Mouse (Mus musculus): ENCODE measurements around the gene Rarres1. TPM values are rescaled to one million over a fixed set of nuclear protein-coding genes. Genes with fewer than 3 reads are reported as not detected.

Rarres1 gene
- polyA plus RNA-seq, 1 experiment, result 0.03 TPM

DNA sequence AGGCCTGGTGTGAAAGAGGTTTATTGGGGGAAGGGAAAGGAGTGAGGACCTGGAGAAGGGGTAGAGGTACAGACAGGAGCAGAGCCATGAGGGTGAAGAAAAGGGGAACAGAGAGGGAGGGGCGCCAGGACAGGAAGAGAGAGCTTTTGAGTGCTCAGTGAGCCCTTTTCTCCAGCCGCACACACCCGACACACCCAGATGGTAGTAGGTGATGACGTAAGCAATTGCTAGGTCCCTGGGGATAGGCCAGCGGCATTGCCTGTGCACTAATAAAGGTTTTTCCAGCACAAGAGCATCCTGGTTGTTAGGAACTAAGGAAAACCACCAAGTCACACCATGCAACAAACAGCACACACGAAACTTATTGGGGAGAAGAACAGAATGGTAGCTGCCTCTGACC is 9.4 kb upstream of the Rarres1 start:
- H3K36me3 ChIP-seq (ENCODE audit: control insufficient read depth), result no peaks in the 10 kb centered on the region
- no peaks in the 10 kb centered on the region for H3K9me3 ChIP-seq (ENCODE audit: control insufficient read depth, low read length)
- no peaks in the 10 kb centered on the region for H3K27me3 ChIP-seq (ENCODE audit: control insufficient read depth)
- H3K4me1 ChIP-seq (ENCODE audit: control insufficient read depth), result peaks cover 1% of the 10 kb centered on the region; the same call in 1 of the 2 replicates
- TF ChIP-seq GATA1 (IDR thresholded peaks at IDR 0.05; ENCODE audit: low read length), result no peak
- no peak for TF ChIP-seq TAL1 (IDR thresholded peaks at IDR 0.05; ENCODE audit: low read length)
- H3K4me3 ChIP-seq (replicated peaks), result no peak overlapping the region

DNA sequence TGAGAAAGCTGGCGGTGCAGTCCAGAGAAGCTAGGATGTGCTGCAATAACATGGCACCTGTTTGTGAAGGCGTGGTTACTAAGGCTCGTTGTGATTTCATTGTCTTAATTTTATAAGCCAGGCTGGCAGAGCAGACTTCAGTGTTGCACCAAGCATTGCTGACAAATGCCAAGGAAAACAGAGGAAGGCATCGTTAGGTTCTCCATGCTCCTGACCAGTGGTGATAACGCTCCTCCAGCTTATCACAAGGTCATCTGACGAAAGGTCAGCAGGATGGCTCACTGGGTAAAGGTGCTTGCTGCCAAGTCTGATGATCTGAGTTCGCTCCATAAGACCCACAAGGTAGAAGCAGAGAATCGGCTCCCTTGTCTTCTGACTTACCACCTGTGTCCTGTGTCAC is 7.4 kb upstream of the Rarres1 start:
- H3K4me3 ChIP-seq (replicated peaks), result no peak overlapping the region
- H3K36me3 ChIP-seq (ENCODE audit: control insufficient read depth), result no peaks in the 10 kb centered on the region
- TF ChIP-seq GATA1 (IDR thresholded peaks at IDR 0.05; ENCODE audit: low read length), result no peak
- no peak for TF ChIP-seq TAL1 (IDR thresholded peaks at IDR 0.05; ENCODE audit: low read length)
- H3K9me3 ChIP-seq (ENCODE audit: control insufficient read depth, low read length), result no peaks in the 10 kb centered on the region
- H3K27me3 ChIP-seq (ENCODE audit: control insufficient read depth), result no peaks in the 10 kb centered on the region; the same call in 1 of the 2 replicates
- peaks cover 1% of the 10 kb centered on the region; the same call in 1 of the 2 replicates for H3K4me1 ChIP-seq (ENCODE audit: control insufficient read depth)

DNA sequence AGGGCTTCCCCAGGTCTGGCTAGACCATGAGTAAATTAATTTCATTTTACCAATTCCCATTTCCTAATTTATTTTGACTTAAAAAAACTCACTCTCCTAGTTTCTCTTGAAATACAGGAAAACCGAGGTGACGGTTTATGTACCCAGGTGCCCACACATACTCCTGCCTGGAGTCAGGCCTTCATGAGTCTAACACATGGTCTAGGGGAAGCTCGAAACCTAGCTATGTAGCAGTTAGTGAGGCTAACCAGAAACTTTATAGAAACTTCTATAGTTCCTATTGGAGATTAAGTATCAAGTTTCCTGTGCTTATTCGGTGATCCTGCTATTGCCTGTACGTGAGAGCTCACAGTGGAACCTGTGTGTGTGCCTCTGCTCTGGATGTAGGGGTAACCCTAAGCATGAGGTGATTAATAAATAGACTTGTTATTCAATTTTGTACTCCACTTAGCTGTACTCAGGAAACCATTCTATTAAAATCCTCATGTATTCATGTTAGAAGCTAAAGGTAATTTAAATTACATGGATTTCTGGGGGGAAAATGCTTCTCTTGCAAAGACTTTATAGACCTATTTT is 5.3 kb upstream of the Rarres1 start:
- Histone ChIP-seq H3K36me3 (ENCODE audit: control insufficient read depth) (no peaks in the 10 kb centered on the region), H3K9me3 (ENCODE audit: control insufficient read depth, low read length) (no peaks in the 10 kb centered on the region), H3K4me3 (replicated peaks) (no peak overlapping the region), H3K27me3 (ENCODE audit: control insufficient read depth) (peaks cover 13% of the 10 kb centered on the region), H3K4me1 (ENCODE audit: control insufficient read depth) (peaks cover 1% of the 10 kb centered on the region; the same call in 1 of the 2 replicates)
- no peak for TF ChIP-seq GATA1 (IDR thresholded peaks at IDR 0.05; ENCODE audit: low read length)
- no peak for TF ChIP-seq TAL1 (IDR thresholded peaks at IDR 0.05; ENCODE audit: low read length)

DNA sequence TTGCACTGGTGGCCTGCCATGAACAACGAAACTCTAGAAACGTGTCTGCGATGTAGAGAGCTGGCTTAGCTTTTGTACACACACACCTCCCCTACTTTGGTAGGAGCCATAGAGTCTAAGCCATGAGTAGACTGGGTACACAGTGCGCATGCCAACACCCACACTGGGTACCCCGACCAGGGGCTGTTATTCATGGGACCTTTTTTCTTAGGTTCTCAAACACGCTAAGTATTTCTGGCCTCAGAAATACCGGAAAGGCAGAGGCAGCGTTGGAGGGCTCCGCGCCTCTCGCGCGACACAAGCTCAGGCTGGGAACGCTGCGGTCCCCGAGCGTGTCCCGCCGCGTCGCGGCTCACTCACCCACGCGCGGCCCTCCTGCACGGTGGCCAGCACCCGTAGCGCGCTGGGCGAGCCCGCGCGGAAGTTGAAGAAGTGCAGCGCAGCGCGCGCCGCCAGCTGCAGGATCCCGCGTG is 486 bp downstream of the Rarres1 start:
- Histone ChIP-seq H3K4me1 (ENCODE audit: control insufficient read depth) (no peaks in the 10 kb centered on the region), H3K4me3 (replicated peaks) (peak overlapping the region; percentile 41), H3K27me3 (ENCODE audit: control insufficient read depth) (peaks cover 35% of the 10 kb centered on the region), H3K36me3 (ENCODE audit: control insufficient read depth) (no peaks in the 10 kb centered on the region), H3K9me3 (ENCODE audit: control insufficient read depth, low read length) (no peaks in the 10 kb centered on the region)
- no peak for TF ChIP-seq TAL1 (IDR thresholded peaks at IDR 0.05; ENCODE audit: low read length)
- TF ChIP-seq GATA1 (IDR thresholded peaks at IDR 0.05; ENCODE audit: low read length), result no peak

DNA sequence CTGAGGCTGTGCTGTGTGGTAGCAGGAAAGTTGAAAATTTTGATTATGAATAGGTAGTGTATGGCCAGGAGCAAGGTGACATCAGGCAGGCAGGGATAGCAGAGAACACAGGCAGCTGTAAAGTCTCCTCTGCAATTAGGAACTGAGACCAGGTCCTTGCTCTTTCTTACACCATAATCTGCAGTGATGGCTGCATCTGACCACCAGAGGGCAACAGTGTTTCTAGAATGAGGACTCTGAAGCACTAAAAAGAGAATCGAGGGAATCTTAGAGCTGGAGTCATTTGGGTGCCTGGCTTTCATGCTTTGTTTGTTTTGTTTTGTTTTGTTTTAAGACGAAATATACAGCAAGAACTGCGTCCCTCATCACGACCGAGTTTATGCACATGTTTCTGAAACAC is 2.5 kb downstream of the Rarres1 start:
- H3K4me1 ChIP-seq (ENCODE audit: control insufficient read depth), result no peaks in the 10 kb centered on the region
- peaks cover 35% of the 10 kb centered on the region for H3K27me3 ChIP-seq (ENCODE audit: control insufficient read depth)
- no peak for TF ChIP-seq GATA1 (IDR thresholded peaks at IDR 0.05; ENCODE audit: low read length)
- no peak for TF ChIP-seq TAL1 (IDR thresholded peaks at IDR 0.05; ENCODE audit: low read length)
- no peaks in the 10 kb centered on the region for H3K36me3 ChIP-seq (ENCODE audit: control insufficient read depth)
- no peak overlapping the region for H3K4me3 ChIP-seq (replicated peaks)
- H3K9me3 ChIP-seq (ENCODE audit: control insufficient read depth, low read length), result no peaks in the 10 kb centered on the region

DNA sequence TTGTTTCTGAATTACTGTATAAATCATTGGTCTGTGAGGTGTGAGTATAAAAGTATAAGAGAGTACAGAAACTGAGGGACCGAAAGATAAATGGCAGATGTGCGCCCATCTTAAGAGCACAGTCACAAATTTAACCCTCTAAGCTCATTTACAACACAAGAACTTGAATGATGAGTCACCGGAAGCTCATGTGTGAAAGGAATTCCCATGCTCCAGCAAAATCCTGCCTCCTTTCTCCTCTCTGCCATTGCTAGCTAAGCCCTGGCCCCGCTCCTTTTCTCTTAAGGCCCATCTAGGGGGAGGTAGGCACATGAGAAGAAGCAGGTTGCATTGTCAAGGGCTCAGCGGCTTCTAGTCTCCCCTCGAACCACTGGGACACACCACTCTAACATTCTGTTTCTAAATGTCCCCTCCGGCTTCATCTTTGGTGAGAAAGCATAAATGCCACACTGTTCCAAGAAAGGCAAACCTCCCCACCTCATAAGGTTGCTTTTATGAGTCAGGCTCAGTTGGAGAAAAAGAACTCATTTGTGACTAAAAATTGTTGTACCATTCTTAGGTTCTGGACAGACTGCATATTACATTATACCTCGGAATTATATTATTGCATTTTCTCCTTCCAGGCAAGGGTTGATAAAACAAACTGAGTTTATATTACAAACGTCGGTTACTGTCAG is 7.0 kb downstream of the Rarres1 start:
- TF ChIP-seq TAL1 (IDR thresholded peaks at IDR 0.05; ENCODE audit: low read length) (no peak), GATA1 (IDR thresholded peaks at IDR 0.05; ENCODE audit: low read length) (no peak)
- no peaks in the 10 kb centered on the region for H3K4me1 ChIP-seq (ENCODE audit: control insufficient read depth)
- no peaks in the 10 kb centered on the region for H3K36me3 ChIP-seq (ENCODE audit: control insufficient read depth)
- no peaks in the 10 kb centered on the region for H3K9me3 ChIP-seq (ENCODE audit: control insufficient read depth, low read length)
- H3K4me3 ChIP-seq (replicated peaks), result no peak overlapping the region
- H3K27me3 ChIP-seq (ENCODE audit: control insufficient read depth), result peaks cover under 1% of the 10 kb centered on the region

DNA sequence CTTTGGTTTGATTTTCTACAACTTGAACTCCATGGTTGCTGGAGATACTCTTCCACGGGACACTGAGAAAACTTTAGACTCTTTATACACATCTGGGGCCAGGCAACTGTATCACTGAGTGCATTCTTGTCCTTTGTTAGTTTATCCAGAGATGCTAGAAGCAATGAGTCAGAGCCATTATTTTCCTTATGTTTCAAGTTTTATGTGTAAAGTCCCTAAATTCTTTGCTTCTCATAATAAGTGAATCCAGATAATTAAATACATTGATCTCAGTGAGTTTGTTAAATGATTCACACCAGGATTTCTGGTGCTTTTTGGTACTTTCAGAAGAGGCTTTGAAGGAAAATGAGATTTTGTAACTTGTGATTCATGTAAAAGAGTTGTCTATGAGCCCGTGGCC is 10.0 kb downstream of the Rarres1 start:
- TF ChIP-seq GATA1 (IDR thresholded peaks at IDR 0.05; ENCODE audit: low read length) (no peak), TAL1 (IDR thresholded peaks at IDR 0.05; ENCODE audit: low read length) (no peak)
- Histone ChIP-seq H3K27me3 (ENCODE audit: control insufficient read depth) (no peaks in the 10 kb centered on the region), H3K4me3 (replicated peaks) (no peak overlapping the region), H3K4me1 (ENCODE audit: control insufficient read depth) (no peaks in the 10 kb centered on the region), H3K36me3 (ENCODE audit: control insufficient read depth) (no peaks in the 10 kb centered on the region), H3K9me3 (ENCODE audit: control insufficient read depth, low read length) (no peaks in the 10 kb centered on the region)

DNA sequence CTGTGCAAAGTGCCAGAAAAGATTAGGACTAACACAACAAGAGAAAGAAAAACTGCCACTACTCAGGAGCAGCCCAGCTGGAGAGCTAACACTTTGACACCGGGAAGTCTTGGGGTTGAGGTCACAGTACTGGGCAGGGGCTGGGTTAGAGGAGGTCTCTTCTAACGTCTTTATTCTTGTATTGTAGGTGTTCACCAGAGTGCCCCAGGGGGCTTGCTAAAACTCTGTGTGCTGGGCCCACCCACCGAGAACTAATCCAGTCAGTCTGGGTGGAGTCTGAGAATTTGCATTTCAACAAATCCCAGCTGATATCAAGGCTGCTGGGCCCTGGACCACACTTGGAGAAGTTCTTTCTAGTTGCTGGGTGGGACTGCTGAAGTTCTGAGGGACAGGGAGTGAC is 11.4 kb downstream of the Rarres1 start:
- TF ChIP-seq GATA1 (IDR thresholded peaks at IDR 0.05; ENCODE audit: low read length) (no peak), TAL1 (IDR thresholded peaks at IDR 0.05; ENCODE audit: low read length) (no peak)
- H3K4me3 ChIP-seq (replicated peaks), result no peak overlapping the region
- H3K4me1 ChIP-seq (ENCODE audit: control insufficient read depth), result peaks cover 4% of the 10 kb centered on the region
- H3K9me3 ChIP-seq (ENCODE audit: control insufficient read depth, low read length), result 0 out of 2 replicates have a peak, but pooled peaks cover 3% of the 10 kb centered on the region
- H3K27me3 ChIP-seq (ENCODE audit: control insufficient read depth), result no peaks in the 10 kb centered on the region
- H3K36me3 ChIP-seq (ENCODE audit: control insufficient read depth), result no peaks in the 10 kb centered on the region

DNA sequence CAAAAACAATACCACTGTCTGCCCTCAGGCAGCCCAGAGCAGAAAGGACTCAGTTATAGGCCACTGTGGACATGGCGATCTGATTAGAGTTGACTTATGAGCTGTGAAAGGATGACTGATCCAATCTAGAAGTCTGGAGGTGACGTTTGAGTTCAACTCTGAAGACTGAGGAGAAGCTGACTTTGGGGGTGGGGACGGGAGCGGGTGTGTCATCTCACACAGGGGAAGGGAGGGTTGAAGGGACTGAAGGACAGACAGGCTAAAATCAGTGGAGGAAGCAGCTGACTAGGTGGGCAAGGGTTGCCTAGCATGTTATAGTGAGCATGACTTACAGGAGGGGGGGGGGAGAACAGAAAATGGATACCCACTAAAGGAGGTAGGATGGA is 15.9 kb downstream of the Rarres1 start:
- H3K4me3 ChIP-seq (replicated peaks), result no peak overlapping the region
- no peaks in the 10 kb centered on the region for H3K27me3 ChIP-seq (ENCODE audit: control insufficient read depth)
- H3K9me3 ChIP-seq (ENCODE audit: control insufficient read depth, low read length), result peaks cover 7% of the 10 kb centered on the region; the same call in 1 of the 2 replicates
- peaks cover 7% of the 10 kb centered on the region for H3K4me1 ChIP-seq (ENCODE audit: control insufficient read depth)
- H3K36me3 ChIP-seq (ENCODE audit: control insufficient read depth), result no peaks in the 10 kb centered on the region
- TF ChIP-seq TAL1 (IDR thresholded peaks at IDR 0.05; ENCODE audit: low read length) (no peak), GATA1 (IDR thresholded peaks at IDR 0.05; ENCODE audit: low read length) (no peak)
